Mouse (Mus musculus) heart, adult 11 months (tissue): ENCODE measurements around the gene Abhd16b.

Experiments
- DNase-seq: peaks from one replicate; pipeline ENCODE4 v3.0.0; 2022

The Abhd16b gene

DNA sequence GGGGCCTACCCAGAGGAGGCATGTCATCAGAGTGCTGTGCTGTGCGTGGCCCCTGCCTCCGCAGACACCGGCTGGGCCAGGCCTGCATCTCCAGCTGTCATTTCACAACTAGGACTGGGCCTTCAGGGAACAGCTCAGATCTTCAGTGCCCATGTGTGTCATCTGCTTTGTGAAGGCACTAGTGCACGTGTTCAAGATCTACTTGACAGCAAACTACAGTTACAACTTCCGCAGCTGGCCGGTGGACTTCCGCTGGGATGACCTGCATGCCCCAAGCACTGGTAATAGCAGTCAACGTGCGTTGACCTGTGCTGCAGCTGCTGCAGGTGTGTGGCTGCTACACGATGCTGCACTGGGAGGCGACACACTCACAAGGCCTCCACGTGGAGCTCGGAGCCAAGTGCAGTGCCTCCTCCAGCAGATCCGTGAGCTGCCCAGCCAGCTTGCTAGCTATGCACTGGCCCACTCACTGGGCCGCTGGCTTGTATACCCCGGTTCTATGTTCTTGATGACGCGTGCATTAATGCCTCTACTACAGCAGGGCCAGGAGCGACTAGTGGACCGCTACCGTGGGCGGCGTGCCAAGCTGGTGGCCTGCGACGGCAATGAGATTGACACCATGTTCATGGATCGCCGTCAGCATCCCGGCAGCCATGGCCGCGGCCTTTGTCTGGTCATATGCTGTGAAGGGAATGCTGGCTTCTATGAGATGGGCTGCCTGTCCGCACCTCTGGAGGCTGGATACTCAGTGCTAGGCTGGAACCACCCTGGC lies at the start of gene Abhd16b:
TSS of gene Abhd16b (plus strand) at position 51 of the 772 bp plus-strand sequence.
- DNase-seq: peak; percentile 91

- DNase-seq: no peak
These were observed 40.8 kb upstream of the Abhd16b start for GRCm38 (mm10) chr2:181452181-181452580.

GRCm38 (mm10) chr2:181453274-181453673 lies 39.7 kb upstream of the Abhd16b start:
- no peak for DNase-seq

DNA sequence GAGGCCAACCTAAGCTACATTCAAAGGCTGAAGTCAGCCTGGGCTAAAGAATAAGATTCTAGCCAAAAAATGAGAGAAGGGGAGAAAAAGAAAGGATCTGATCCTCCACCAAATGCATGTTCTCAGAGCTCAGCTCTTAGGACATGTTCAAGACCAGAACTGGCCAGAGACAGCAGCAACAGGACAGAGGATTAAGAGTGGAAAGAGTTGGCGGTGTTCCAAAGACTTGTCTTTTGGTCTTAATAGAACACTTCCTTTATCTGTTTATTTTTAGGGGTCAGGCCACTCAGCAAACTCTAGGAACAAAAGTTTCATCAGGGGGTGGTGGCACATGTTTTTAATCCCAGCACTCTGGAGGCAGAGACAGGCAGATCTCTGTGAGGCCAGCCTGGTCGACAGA lies 37.1 kb upstream of the Abhd16b start:
- DNase-seq: peak; percentile 88

- DNase-seq: no peak
These were observed 35.2 kb upstream of the Abhd16b start for GRCm38 (mm10) chr2:181457831-181458230.

- DNase-seq: peak; percentile 96
These were observed 34.4 kb upstream of the Abhd16b start for GRCm38 (mm10) chr2:181458411-181459152.

DNA sequence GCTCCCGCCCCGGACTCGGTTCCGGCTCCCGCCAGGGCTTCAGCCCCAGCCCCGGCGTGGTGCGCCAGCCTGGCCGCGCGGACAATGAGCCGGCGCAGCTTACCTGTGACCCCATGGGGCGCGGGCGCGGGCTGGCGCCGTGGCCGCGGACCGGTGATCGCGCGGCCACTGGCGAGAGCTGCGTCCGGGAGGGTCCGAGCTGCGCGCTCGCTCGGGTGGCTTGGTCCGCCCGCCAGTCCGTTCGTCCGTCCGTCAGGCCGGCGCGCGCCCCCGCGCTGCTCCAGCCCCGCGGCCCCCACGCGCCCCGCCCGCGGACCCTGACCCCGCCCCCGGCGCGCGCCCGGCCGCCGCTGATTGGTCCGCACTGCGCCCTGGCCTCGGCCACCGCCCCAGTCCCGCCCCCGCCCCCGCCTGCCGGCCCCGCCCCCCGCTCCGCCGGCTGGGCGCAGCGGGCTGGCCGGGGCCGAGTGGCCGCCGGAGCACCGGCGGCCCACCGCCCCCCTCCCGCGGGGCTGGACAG lies 33.8 kb upstream of the Abhd16b start, which contains the start of gene Zbtb46:
TSS of gene Zbtb46 (minus strand) at position 274 of the 520 bp plus-strand sequence.
- DNase-seq: peak; percentile 99

GRCm38 (mm10) chr2:181459673-181460621 lies 33.1 kb upstream of the Abhd16b start:
- DNase-seq: peak; percentile 99

- DNase-seq: no peak
These were observed 31.4 kb upstream of the Abhd16b start for GRCm38 (mm10) chr2:181461536-181462100.

DNA sequence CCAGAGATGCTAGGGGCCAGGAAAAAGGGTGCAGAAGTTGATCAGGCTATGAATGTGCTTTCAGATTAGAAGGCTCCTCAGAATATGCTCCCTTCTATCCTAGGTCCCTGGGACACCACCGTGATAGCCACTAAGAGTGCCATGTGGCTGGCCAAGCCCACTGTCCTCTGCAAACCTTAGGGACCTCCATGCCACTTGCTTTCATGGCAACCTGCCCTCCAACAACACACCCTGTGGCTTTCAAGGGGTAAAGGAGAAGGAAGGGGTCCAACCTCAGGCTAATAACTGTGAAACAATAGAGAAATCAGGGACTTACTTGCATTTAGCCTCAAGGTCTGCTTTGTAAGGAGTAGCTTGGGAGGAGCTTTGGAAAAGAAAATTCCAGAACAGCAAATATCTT lies 30.4 kb upstream of the Abhd16b start:
- no peak for DNase-seq

DNA sequence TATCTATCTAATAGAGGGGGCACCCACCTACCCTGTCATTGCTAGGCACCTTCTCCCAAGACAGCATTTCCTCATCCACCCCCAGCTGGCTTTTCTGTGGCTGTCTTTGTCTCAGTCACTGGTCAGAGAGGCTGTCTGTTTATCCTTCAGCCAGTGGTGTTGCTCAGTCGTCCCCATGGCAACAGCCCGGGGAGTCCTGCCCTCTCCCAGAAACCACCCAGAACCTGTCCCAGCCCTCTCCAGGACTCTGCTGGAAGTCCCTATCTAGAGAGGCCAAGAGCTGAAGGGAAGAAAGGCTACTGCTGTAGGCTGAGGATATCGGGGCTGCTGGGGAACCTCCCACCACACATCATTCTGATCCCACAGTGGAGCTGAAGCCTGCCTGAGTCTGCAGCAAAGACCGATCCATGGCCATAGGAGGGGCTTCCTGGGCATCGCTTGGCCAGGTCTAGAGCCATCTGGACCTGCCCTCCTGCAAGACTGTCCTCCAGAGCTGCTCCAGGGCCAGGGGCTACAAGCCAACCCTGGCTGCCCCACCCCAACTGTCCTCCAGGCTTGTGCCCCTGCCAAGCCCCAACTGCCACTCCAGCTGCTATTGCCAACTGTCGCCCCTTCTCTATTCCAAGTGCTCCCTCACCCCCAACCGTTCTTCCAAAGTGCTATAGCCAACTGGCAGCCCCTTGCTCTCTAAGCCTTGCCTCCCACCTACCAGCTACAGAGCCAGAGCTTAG lies 29.8 kb upstream of the Abhd16b start:
- DNase-seq: peak; percentile 98

GRCm38 (mm10) chr2:181465423-181465822 lies 27.6 kb upstream of the Abhd16b start:
- peak; percentile 76 for DNase-seq

GRCm38 (mm10) chr2:181470285-181470684 lies 22.7 kb upstream of the Abhd16b start:
- peak; percentile 98 for DNase-seq

DNA sequence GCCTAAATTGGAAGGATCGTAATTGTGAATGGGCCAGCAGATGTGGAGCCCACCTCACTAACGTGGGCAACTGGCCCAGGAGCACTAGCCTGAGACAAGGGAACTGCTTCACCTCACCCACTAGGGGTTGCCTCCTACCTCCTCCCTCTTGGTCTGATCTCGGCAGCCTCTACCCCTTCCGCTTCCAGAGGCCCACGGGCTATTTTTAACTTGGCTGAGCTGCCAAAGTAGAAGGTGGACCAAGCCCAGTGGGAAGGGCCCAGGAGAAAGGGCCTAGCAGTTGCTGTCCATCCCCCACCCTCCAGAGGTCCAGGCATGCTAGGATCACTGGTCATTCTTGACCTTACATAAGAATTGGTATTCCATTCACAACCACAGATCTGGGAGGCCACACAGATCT lies 21.8 kb upstream of the Abhd16b start:
- DNase-seq: peak; percentile 99

GRCm38 (mm10) chr2:181472256-181472827 lies 20.7 kb upstream of the Abhd16b start:
- DNase-seq: peak; percentile 97

GRCm38 (mm10) chr2:181483120-181483519 lies 9.9 kb upstream of the Abhd16b start:
- DNase-seq: no peak

GRCm38 (mm10) chr2:181483562-181484318 lies 9.3 kb upstream of the Abhd16b start:
- peak; percentile 99 for DNase-seq

DNA sequence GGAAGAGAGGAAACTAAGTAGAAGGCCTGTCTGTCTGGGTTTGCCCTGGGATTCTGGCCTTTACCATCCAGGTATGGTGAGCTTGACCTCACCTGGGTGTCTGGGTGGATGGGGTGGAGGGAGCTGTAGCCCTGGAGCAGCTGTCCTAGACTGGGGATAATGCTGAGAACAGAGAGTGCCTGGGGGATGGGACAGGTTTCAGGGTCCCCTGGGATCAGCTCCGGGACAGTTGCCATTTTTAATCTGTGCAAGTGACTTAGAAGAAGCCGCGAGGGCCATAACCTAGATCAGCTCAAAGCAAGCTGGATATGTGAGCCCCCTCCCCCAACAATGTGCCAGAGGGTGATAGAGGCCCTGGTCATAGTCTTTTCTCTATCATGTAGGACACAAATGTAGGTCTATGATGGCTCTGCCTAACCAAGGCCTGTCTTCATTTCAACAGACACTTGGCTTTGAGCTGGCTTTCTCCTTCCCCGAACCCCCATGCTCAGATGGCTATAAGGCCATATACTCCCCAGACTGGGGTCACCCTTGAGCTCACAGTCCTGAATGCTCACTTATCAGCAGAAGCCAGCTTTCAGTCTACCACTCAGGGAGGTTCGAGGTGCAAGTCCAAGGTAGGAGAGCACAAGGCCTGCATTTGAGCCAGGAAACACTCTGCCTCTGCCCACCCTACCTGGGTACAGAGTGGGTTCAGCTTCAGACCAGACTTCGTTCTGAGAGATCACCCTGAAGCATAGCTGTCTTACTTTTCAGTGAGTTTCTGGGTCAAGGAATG lies 8.4 kb upstream of the Abhd16b start:
- DNase-seq: peak; percentile 96

GRCm38 (mm10) chr2:181485741-181486140 lies 7.3 kb upstream of the Abhd16b start:
- no peak for DNase-seq
